Mouse (Mus musculus) hindbrain, embryonic 14.5 days (tissue): ENCODE measurements around the gene 5330417C22Rik. TPM values are rescaled to one million over a fixed set of nuclear protein-coding genes. Genes with fewer than 3 reads are reported as not detected.
"Not testable (repeated sequence)": the region's sequence is repeated elsewhere in the genome, so short reads cannot be mapped to it uniquely, and the experiment has no call there.

Source experiments
- ATAC-seq: fragments of 200-750 bp; cut with Nextera tagmentation; 2 replicates; pipeline ENCODE4 v1.8.0; 2017; ENCODE audit warnings: moderate number of reproducible peaks, mild to moderate bottlenecking, moderate TSS enrichment, moderate library complexity; ENCODE audit not compliant: low FRiP score
- DNase-seq: peaks from one replicate; pipeline ENCODE4 v3.0.0-alpha.2; 2015; ENCODE audit warnings: low spot score
- H3K27ac ChIP-seq: fragments of 300-500 bp; sonication (generic); 2 replicates; pipeline ENCODE4 v1.5.1; 2014; ENCODE audit warnings: mild to moderate bottlenecking, moderate library complexity
- H3K27me3 ChIP-seq: fragments of 300-500 bp; sonication (generic); 2 replicates; pipeline ENCODE4 v1.6.1; 2014; ENCODE audit warnings: mild to moderate bottlenecking, low read length, mixed read lengths; ENCODE audit not compliant: control insufficient read depth, insufficient read depth
- H3K36me3 ChIP-seq: fragments of 300-500 bp; sonication (generic); replicated peaks from 2 replicates; pipeline ENCODE4 v1.6.1; 2014; ENCODE audit not compliant: control insufficient read depth, insufficient read depth
- H3K4me1 ChIP-seq: fragments of 300-500 bp; sonication (generic); replicated peaks from 2 replicates; pipeline ENCODE4 v1.6.1; 2014; ENCODE audit warnings: antibody characterized with exemption, low read length, mixed read lengths; ENCODE audit not compliant: control insufficient read depth, insufficient read depth
- H3K4me2 ChIP-seq: fragments of 300-500 bp; sonication (generic); replicated peaks from 2 replicates; pipeline ENCODE4 v1.6.1; 2014; ENCODE audit warnings: mild to moderate bottlenecking, moderate library complexity
- H3K4me3 ChIP-seq: fragments of 300-500 bp; sonication (generic); replicated peaks from 2 replicates; pipeline ENCODE4 v1.5.1; 2014; ENCODE audit warnings: mild to moderate bottlenecking, low read length
- H3K9ac ChIP-seq: fragments of 300-500 bp; sonication (generic); 2 replicates; pipeline ENCODE4 v1.6.1; 2014
- H3K9me3 ChIP-seq: fragments of 300-500 bp; sonication (generic); 2 replicates; pipeline ENCODE4 v1.6.1; 2016; ENCODE audit warnings: low read length; ENCODE audit not compliant: control insufficient read depth
- WGBS: fragments of 180-500 bp; shearing (Covaris S2); extraction: QIAGEN DNeasy Blood & Tissue Kit; methylation state at CpG from one replicate; pipeline ENCODE4 v1.1.7; 2014; 5-methylcytosine and 5-hydroxymethylcytosine counted together
- polyA plus RNA-seq: library from polyadenylated mRNA; unstranded; fragments of >200 nt; fragmentation: Nextera tagmentation; extraction: Ambion mirVana; gene quantifications from 2 replicates; pipeline ENCODE4 v1.2.1, GENCODE M21; 2014

5330417C22Rik gene
- 15.4 and 18.3 TPM in 2 replicates for polyA plus RNA-seq

GRCm38 (mm10) chr3:108536517-108537260 is at the start of gene 5330417C22Rik:
Gene 5330417C22Rik (minus strand): TSS chr3:108536536.
- H3K9ac ChIP-seq, result peak within 1 kb of the TSS; percentile 51
- no peaks in the 10 kb centered on the region for H3K9me3 ChIP-seq
- peak within 1 kb of the TSS; percentile 75 for H3K27ac ChIP-seq
- peak within 1 kb of the TSS; percentile 36 for H3K4me3 ChIP-seq
- ATAC-seq, result peak; percentile 97
- DNase-seq, result peak; percentile 79
- H3K4me2 ChIP-seq, result peak within 1 kb of the TSS; percentile 70
- H3K36me3 ChIP-seq, result no peaks in the 10 kb centered on the region
- no peaks in the 10 kb centered on the region for H3K27me3 ChIP-seq
- peaks cover 6% of the 10 kb centered on the region; the same call in 1 of the 2 replicates for H3K4me1 ChIP-seq
- 1% methylated on average over 35 of the region's 35 CpGs for WGBS

- 82% methylated on average over 4 of the region's 4 CpGs for WGBS
Observed at GRCm38 (mm10) chr3:108584580-108584979, 48.2 kb upstream of the 5330417C22Rik start.

DNA sequence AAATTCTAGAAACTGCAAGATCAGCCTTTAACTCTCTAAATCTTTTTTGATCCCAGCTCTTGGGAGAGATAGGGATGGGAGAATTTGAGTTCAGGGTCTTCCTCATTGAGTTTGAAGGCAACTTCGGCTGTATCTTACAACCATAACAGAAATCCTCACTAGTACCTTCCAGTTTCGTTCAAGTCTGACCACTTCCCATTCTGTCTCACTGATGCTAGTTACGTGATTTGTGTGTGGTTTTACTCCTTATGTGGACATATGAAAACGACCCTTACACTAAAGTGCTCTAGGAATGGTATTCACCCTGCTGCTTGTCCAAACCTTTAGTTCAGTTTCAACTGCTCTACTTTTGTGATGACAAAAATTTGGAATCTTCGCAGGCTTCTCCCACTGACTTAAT is 37.7 kb upstream of the 5330417C22Rik start:
- Histone ChIP-seq H3K4me2 (no peak overlapping the region), H3K4me1 (peaks cover 20% of the 10 kb centered on the region), H3K27me3 (no peaks in the 10 kb centered on the region), H3K36me3 (no peaks in the 10 kb centered on the region), H3K27ac (no peak overlapping the region), H3K9me3 (no peaks in the 10 kb centered on the region), H3K9ac (no peak overlapping the region), H3K4me3 (no peak overlapping the region)
- WGBS, result 91% methylated on average over 5 of the region's 5 CpGs
- DNase-seq (no peak), ATAC-seq (no peak)

More at GRCm38 (mm10) chr3:108584580-108584979, 48.2 kb upstream of the 5330417C22Rik start:
- Histone ChIP-seq H3K4me3 (no peak overlapping the region), H3K9me3 (no peaks in the 10 kb centered on the region), H3K4me2 (no peak overlapping the region), H3K36me3 (peaks cover 6% of the 10 kb centered on the region), H3K4me1 (no peaks in the 10 kb centered on the region), H3K27me3 (no peaks in the 10 kb centered on the region), H3K9ac (no peak overlapping the region), H3K27ac (no peak overlapping the region)
- no peak for ATAC-seq
- no peak for DNase-seq

DNA sequence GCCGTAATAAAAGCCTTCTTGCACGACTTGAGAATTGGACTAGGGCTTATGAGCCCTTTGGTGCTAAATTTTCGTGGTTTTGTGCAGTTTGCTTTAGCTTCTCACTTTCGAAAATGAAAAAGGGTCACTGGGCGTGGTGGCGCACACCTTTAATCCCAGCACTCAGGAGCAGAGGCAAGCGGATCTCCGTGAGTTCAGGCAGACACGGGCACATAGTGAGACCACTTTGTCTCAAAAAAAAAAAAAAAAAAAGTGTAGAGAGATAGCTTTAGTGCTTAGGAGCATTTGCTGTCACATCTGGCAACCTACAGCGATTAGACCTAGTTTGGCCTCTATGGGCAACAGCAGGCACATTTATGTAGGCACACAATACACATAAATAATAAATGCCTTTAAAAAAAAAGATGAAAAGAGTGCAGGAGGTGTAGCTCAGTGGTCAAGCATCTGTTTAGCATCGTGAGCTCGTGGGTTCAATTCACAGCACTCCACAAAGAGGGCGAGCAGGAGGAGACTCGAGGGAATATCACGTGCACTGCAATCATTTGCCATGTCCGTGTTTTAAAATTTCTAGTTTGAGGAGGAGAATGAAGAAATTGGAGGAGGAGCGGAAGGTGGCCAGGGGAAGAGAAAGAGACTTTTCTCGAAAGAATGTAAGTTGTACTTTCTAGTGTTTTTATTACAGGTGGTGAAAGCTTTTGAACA is 36.1 kb upstream of the 5330417C22Rik start:
- Histone ChIP-seq H3K27ac (no peak overlapping the region), H3K9ac (peak overlapping the region; percentile 59), H3K4me3 (peak overlapping the region; percentile 44), H3K9me3 (no peaks in the 10 kb centered on the region), H3K36me3 (no peaks in the 10 kb centered on the region), H3K4me2 (peak overlapping the region; percentile 51), H3K27me3 (no peaks in the 10 kb centered on the region), H3K4me1 (peaks cover 20% of the 10 kb centered on the region)
- no peak for DNase-seq
- no peak for ATAC-seq
- WGBS, result 42% methylated on average over 18 of the region's 18 CpGs

GRCm38 (mm10) chr3:108571443-108572294 is 35.3 kb upstream of the 5330417C22Rik start, which contains the start of gene Taf13:
Gene Taf13 (plus strand): TSS chr3:108571698.
- Histone ChIP-seq H3K9me3 (no peaks in the 10 kb centered on the region), H3K27me3 (no peaks in the 10 kb centered on the region), H3K4me1 (peaks cover 20% of the 10 kb centered on the region), H3K4me3 (peak within 1 kb of the TSS; percentile 44), H3K9ac (peak within 1 kb of the TSS; percentile 59), H3K4me2 (peak within 1 kb of the TSS; percentile 51), H3K36me3 (no peaks in the 10 kb centered on the region), H3K27ac (peak within 1 kb of the TSS; percentile 52)
- DNase-seq (peak; percentile 99), ATAC-seq (peak; percentile 97)
- WGBS, result 2% methylated on average over 42 of the region's 42 CpGs

GRCm38 (mm10) chr3:108570813-108571212 is 34.5 kb upstream of the 5330417C22Rik start:
- Histone ChIP-seq H3K36me3 (no peaks in the 10 kb centered on the region), H3K4me2 (peak overlapping the region; percentile 51), H3K4me1 (peaks cover 20% of the 10 kb centered on the region), H3K4me3 (peak overlapping the region; percentile 44), H3K27ac (no peak overlapping the region), H3K9ac (no peak overlapping the region), H3K27me3 (no peaks in the 10 kb centered on the region), H3K9me3 (no peaks in the 10 kb centered on the region)
- WGBS, result 88% methylated on average over 14 of the region's 14 CpGs
- no peak for ATAC-seq
- DNase-seq, result no peak

- not testable (repeated sequence) for H3K27ac ChIP-seq, H3K9me3 ChIP-seq, H3K4me3 ChIP-seq, H3K9ac ChIP-seq, DNase-seq, H3K36me3 ChIP-seq, H3K27me3 ChIP-seq, H3K4me2 ChIP-seq, ATAC-seq
- peaks cover 20% of the 10 kb centered on the region for H3K4me1 ChIP-seq
- WGBS, result 51% methylated on average over 2 of the region's 3 CpGs
Observed at GRCm38 (mm10) chr3:108569636-108570035, 33.3 kb upstream of the 5330417C22Rik start.

DNA sequence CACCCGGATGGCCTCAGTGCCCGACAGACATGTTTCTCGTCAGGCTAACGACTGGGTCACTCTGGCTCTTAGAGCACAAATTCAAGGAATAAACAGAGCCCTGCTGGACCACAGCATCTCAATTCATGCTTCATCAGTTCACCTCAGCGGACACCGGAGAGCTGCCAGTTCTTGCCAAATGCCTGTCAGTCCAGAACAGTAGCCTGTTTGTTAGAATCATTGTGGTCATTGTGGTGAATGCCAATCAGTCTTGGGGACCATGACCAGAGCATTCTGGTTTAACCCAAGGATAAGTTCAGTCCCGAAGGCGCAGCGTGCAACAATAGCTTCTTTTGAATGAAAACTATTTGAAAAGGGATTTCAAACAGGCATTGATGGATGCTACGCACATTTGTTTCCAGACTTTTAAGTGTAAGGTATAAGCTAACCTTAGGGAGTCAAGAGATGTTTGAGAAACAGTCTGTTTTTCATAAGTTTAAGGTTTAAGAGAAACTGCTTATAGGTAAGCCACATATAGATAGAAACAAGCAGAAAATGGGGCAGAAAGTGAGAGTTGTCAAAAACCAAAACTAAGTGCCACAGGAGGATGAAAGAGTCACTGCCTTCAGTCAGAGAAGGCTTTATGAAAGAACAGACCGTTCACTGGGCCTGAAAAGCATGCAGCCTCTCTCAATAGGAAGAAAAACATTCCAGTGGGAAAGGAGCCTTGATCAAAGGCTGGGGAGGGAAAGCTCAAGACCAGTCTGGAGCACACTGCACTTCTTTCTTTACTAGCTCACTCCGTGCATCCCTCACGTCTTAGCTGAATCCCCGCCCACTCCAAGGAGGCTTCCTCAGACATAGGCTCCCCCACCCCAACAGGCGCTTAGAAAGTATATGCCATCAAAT is 31.9 kb upstream of the 5330417C22Rik start:
- Histone ChIP-seq H3K4me1 (peaks cover 13% of the 10 kb centered on the region), H3K36me3 (no peaks in the 10 kb centered on the region), H3K9me3 (no peaks in the 10 kb centered on the region), H3K27me3 (no peaks in the 10 kb centered on the region), H3K27ac (peak overlapping the region; percentile 8; the same call in 1 of the 2 replicates), H3K9ac (no peak overlapping the region), H3K4me2 (no peak overlapping the region), H3K4me3 (no peak overlapping the region)
- ATAC-seq (peak; percentile 12; the same call in 1 of the 2 replicates), DNase-seq (peak; percentile 50)
- WGBS, result 8% methylated on average over 15 of the region's 15 CpGs
